Mouse (Mus musculus): ENCODE measurements at regions not wholly inside any gene's neighbourhood (a gene's known extent, or its start where the extent isn't known, plus 50 kb on each side); places are given as distances from the start of the nearest gene placed in this dataset.

DNA sequence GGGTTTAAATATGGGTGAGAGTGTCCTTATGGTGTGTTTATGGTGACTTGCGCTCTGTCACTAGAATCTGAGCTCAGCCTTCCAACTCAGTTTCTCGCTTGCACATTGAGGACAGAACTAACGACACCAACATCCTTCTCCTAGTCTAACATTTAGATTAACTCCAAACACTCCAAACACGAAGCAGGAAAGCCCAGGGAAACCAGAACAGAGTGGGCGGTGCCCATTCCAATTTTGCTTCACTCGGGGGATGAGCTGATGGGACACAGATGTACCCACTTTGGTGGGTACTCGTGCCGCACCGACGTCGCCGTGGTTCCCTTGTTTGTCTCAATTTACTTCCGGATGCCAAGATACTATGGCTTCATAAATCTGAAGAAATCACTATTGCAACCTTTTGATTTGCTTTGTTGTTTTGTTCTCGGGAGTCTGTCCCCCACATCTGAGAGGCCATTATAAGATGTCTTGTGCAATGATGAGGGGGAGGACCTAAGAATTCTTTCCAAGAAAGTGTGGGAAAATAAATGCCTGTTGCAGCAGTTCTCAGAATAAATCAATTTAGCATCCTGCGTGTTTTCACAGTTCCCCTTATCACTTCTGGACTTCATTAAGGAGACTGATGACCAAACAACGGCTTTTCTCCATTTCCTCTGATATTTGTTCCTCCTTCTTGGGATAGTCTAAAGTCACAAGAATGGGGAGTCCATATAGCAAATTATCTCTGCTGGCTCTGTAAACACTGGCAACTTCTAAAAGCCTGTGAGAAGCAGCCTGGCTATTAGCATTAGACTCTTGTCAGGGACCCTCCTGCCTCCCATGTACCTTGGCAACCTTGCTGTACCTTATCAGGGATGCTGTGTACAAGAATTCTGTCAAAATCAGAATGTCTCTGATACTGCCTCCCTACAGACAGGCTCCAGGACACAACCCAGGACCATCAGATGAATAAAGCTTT, 96.2 kb upstream of the Klf9 start:
- no peak for TF ChIP-seq CTCF (IDR thresholded peaks at IDR 0.05)
- TF ChIP-seq POLR2A (IDR thresholded peaks at IDR 0.05; ENCODE audit: insufficient read depth, low read depth, low read length) = no peak
- no peak for TF ChIP-seq EP300 (IDR thresholded peaks at IDR 0.05; ENCODE audit: insufficient read depth, low read depth, low read length)
